Mouse (Mus musculus) hematopoietic multipotent progenitor cell, adult 10-12 weeks (in vitro differentiated cells): ENCODE data around the gene Itgav. TPM values are rescaled to one million over a fixed set of nuclear protein-coding genes. Genes with fewer than 3 reads are reported as not detected.

Experiments used
- polyA plus RNA-seq: library from polyadenylated mRNA; stranded (reverse); fragments of >175 nt; gene quantifications from 2 replicates; pipeline ENCODE4 v1.2.3, GENCODE M21; 2012; ENCODE audit warnings: low replicate concordance

Gene Itgav
- polyA plus RNA-seq, result 30.9 and 110 TPM in 2 replicates

GRCm38 (mm10) chr2:83723921-83724826 is at the start of gene Itgav:
TSS of gene Itgav (plus strand) at chr2:83724397.

GRCm38 (mm10) chr2:83812483-83813272 is 88.5 kb downstream of the Itgav start, which contains the start of gene Fam171b:
TSS of gene Fam171b (plus strand) at chr2:83812636.

Other genes starting within 250 kb of the Itgav start
- 285 and 383 TPM in 2 replicates for gene Zc3h15, start 80.0 kb upstream of the Itgav start, polyA plus RNA-seq
- 0.10 TPM in 1 of 2 replicates, not detected in the other for gene Fam171b, start 88.2 kb downstream of the Itgav start, polyA plus RNA-seq
- gene Zswim2, start 216.8 kb downstream of the Itgav start, polyA plus RNA-seq, result not detected in 2 replicates
- not detected in 2 replicates for gene Gm13698, start 231.3 kb downstream of the Itgav start, polyA plus RNA-seq
- gene Gm13693, start 237.1 kb downstream of the Itgav start, polyA plus RNA-seq, result not detected in 2 replicates
- gene Gm13695, start 242.9 kb downstream of the Itgav start, polyA plus RNA-seq, result not detected in 2 replicates
- not detected in 2 replicates for gene Gm13696, start 248.7 kb downstream of the Itgav start, polyA plus RNA-seq